Mouse (Mus musculus) right cerebral cortex, postnatal 4 days (tissue): ENCODE measurements around the gene Slc29a1.

Experiments
- DNase-seq: peaks from one replicate; pipeline ENCODE4 v3.0.0-alpha.2; 2022

Gene Slc29a1

GRCm38 (mm10) chr17:45548541-45549512 lies 50.6 kb downstream of the Slc29a1 start:
- peak; percentile 70 for DNase-seq

GRCm38 (mm10) chr17:45547461-45548190 lies 51.8 kb downstream of the Slc29a1 start:
- DNase-seq: no peak

- no peak for DNase-seq
These were observed 52.5 kb downstream of the Slc29a1 start for GRCm38 (mm10) chr17:45546941-45547340.

- peak; percentile 52 for DNase-seq
These were observed 54.0 kb downstream of the Slc29a1 start for GRCm38 (mm10) chr17:45545278-45545961.

GRCm38 (mm10) chr17:45544873-45545277 lies 54.5 kb downstream of the Slc29a1 start:
- DNase-seq: no peak

- no peak for DNase-seq
These were observed 55.2 kb downstream of the Slc29a1 start for GRCm38 (mm10) chr17:45544001-45544872.

- no peak for DNase-seq
These were observed 56.3 kb downstream of the Slc29a1 start for GRCm38 (mm10) chr17:45543115-45543514.

- DNase-seq: no peak
These were observed 56.7 kb downstream of the Slc29a1 start for GRCm38 (mm10) chr17:45542705-45543104.

GRCm38 (mm10) chr17:45542129-45542528 lies 57.3 kb downstream of the Slc29a1 start:
- DNase-seq: no peak

- DNase-seq: no peak
These were observed 59.7 kb downstream of the Slc29a1 start for GRCm38 (mm10) chr17:45539664-45540063.

- no peak for DNase-seq
These were observed 61.0 kb downstream of the Slc29a1 start for GRCm38 (mm10) chr17:45538394-45538793.

GRCm38 (mm10) chr17:45536264-45536663 lies 63.1 kb downstream of the Slc29a1 start:
- no peak for DNase-seq
